Mouse (Mus musculus) layer of hippocampus, adult 9-11 months (tissue): Measurements from ENCODE around the gene Dnajc4.

Experiments
- DNase-seq: peaks from one replicate; pipeline ENCODE4 v3.0.0; 2022

Dnajc4 gene

GRCm38 (mm10) chr19:6942764-6943163 is 49.6 kb downstream of the Dnajc4 start:
- no peak for DNase-seq

- peak; percentile 96 for DNase-seq
These were observed 50.1 kb downstream of the Dnajc4 start, which contains the start of gene Gpr137 for GRCm38 (mm10) chr19:6942249-6942691. Gpr137 (minus strand) TSS chr19:6942480.

- DNase-seq, result peak; percentile 90
These were observed 50.8 kb downstream of the Dnajc4 start, which contains the start of gene Bad for GRCm38 (mm10) chr19:6941372-6942248. Bad (plus strand) TSS chr19:6941861.

- no peak for DNase-seq
These were observed 51.7 kb downstream of the Dnajc4 start for GRCm38 (mm10) chr19:6940396-6941351.

GRCm38 (mm10) chr19:6939106-6940002 is 53.0 kb downstream of the Dnajc4 start:
- no peak for DNase-seq
